Mouse (Mus musculus) cortical plate, adult 2 months (tissue): ENCODE measurements around the gene Sel1l. TPM values are rescaled to one million over a fixed set of nuclear protein-coding genes. Genes with fewer than 3 reads are reported as not detected.

ENCODE experiments used
- H3K27ac ChIP-seq: fragments of 200-500 bp; 2 replicates; pipeline ENCODE4 v1.5.1; 2012; ENCODE audit warnings: low read length, control low read depth, inconsistent platforms; ENCODE audit not compliant: insufficient read depth
- H3K4me1 ChIP-seq: fragments of 200-500 bp; 2 replicates; pipeline ENCODE4 v1.6.1; 2011; ENCODE audit warnings: low read length; ENCODE audit not compliant: control insufficient read depth, insufficient read depth
- H3K4me3 ChIP-seq: fragments of 200-500 bp; 2 replicates; pipeline ENCODE4 v1.5.1; 2011; ENCODE audit warnings: mild to moderate bottlenecking, low read length, control low read depth; ENCODE audit not compliant: insufficient read depth
- CTCF ChIP-seq: fragments of 200-500 bp; IDR thresholded peaks from 2 replicates; pipeline ENCODE4 v1.5.1; 2011; ENCODE audit warnings: mild to moderate bottlenecking, control low read depth, low read length; ENCODE audit not compliant: insufficient read depth; ENCODE audit errors: extremely low read depth
- POLR2A ChIP-seq: fragments of 200-500 bp; IDR thresholded peaks from 2 replicates; pipeline ENCODE4 v1.6.1; 2011; ENCODE audit warnings: mild to moderate bottlenecking, low read length, control low read depth; ENCODE audit not compliant: insufficient read depth; ENCODE audit errors: extremely low read depth
- polyA plus RNA-seq: library from polyadenylated mRNA; depleted of rRNA; stranded (reverse); fragments of >200 nt; gene quantifications from 2 replicates; pipeline ENCODE4 v1.2.3, GENCODE M21; 2012; rRNA removed

The Sel1l gene
- polyA plus RNA-seq, 1 experiment, result 107 TPM

- Histone ChIP-seq H3K27ac (peak overlapping the region; percentile 62; the same call in 1 of the 2 replicates), H3K4me3 (no peak overlapping the region), H3K4me1 (peaks cover 4% of the 10 kb centered on the region)
- no peak for TF ChIP-seq CTCF
- no peak for TF ChIP-seq POLR2A
Observed at GRCm38 (mm10) chr12:91766338-91767107, 82.4 kb downstream of the Sel1l start.

DNA sequence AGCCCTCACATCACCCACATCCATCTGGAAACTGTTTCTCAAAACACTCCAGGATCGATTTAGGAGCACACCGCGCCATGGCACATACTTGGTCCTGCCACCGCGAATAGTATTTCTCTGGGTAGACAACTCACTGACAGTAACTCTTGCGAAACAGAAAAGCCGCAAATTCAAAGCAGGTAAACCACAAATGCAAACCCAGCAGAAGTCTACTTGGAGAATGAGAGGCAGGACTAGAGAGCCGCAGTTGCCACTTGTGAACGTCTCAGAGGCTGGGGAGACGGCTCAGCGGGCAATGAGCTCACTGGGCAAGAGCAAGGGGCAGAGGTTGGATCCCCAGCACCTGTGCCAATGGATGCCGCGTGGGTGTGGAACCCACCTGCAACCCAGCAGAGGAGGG, 83.5 kb downstream of the Sel1l start:
- peaks cover 4% of the 10 kb centered on the region for H3K4me1 ChIP-seq
- TF ChIP-seq CTCF (no peak), POLR2A (no peak)

DNA sequence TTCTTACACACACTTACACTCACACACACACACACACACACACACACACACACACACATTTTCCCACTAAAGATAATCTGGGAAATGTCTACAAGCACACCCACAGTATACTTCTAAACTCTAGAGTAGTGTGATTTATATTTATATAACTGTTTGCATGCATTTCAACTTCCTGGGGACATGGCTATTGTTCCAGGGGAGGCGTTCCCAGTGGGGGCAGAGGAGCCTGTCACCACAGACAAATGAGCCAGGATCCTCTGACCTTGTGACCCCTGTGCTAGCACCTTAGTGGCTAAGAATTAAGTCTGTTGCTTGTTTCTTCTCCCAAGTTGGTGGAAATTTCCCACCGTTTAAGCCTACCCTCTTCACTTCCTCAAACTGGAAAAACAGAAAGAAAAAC, 83.9 kb downstream of the Sel1l start:
- H3K4me1 ChIP-seq, result peaks cover 4% of the 10 kb centered on the region
- H3K4me3 ChIP-seq, result no peak overlapping the region
- H3K27ac ChIP-seq, result no peak overlapping the region
- no peak for TF ChIP-seq CTCF
- no peak for TF ChIP-seq POLR2A

More for the DNA sequence above, 83.5 kb downstream of the Sel1l start:
- H3K4me3 ChIP-seq, result no peak overlapping the region
- peak overlapping the region; percentile 48; the same call in 1 of the 2 replicates for H3K27ac ChIP-seq

GRCm38 (mm10) chr12:91764471-91764870, 84.5 kb downstream of the Sel1l start:
- H3K27ac ChIP-seq, result peak overlapping the region; percentile 8; the same call in 1 of the 2 replicates
- peaks cover 4% of the 10 kb centered on the region for H3K4me1 ChIP-seq
- no peak overlapping the region for H3K4me3 ChIP-seq
- TF ChIP-seq CTCF (no peak), POLR2A (no peak)

DNA sequence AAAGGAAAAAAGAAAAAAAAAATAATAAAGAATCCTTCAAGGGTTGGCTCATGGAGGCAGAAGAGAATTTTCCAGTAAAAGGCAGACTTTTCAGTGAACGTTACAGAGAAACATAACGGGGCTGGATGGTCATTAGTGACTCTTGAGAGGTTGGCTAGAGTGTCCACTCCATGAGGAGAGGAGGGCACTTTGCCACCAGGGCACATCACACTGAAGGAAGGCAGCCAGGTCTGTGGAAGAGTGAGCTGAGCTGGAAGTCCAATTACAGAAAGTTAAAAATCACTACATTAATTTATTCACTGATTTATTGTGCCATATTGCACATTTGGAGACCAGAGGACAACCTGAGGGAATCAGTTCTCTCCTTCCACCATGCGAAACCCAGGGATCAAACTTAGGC, 89.1 kb downstream of the Sel1l start:
- Histone ChIP-seq H3K4me1 (peaks cover 3% of the 10 kb centered on the region; the same call in 1 of the 2 replicates), H3K27ac (no peak overlapping the region), H3K4me3 (no peak overlapping the region)
- TF ChIP-seq CTCF (no peak), POLR2A (no peak)

GRCm38 (mm10) chr12:91757854-91758562, 90.9 kb downstream of the Sel1l start:
- H3K27ac ChIP-seq, result no peak overlapping the region
- no peaks in the 10 kb centered on the region for H3K4me1 ChIP-seq
- no peak overlapping the region for H3K4me3 ChIP-seq
- TF ChIP-seq POLR2A (no peak), CTCF (no peak)

DNA sequence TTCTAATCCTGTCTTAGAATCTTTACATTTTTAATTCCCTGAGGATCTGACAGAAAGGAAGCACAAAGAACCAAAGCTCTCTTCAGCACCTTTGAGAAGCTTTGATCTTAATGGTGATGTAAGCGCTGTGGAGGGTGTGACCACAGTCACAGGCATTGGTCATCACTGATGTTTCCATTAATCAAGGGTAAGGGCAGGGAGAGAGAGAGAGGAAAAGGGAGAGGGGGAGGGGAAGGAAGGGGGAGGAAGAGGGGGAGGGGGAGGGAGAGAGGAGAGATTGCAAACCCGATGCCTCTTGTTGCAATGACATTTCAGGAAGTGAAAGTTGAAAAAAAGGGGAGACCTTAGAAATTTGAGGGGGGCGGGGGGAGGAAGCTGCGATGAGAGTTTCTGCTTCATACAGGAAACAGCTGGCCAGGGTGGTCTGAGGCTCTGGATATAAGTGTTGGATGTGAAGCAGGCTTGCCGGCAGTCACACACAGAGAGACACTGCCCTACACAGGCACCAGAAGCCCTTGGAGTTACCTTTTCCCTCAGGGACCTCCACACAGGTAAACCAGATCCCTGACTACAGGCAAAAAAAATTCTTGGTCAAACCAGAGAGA, 92.3 kb downstream of the Sel1l start:
- TF ChIP-seq POLR2A (no peak), CTCF (no peak)
- no peak overlapping the region for H3K27ac ChIP-seq
- H3K4me3 ChIP-seq, result no peak overlapping the region
- H3K4me1 ChIP-seq, result no peaks in the 10 kb centered on the region

Other genes with a start within 250 kb of the Sel1l start
- 11.3 and 11.6 TPM in 2 replicates for gene Ston2, start 60.8 kb downstream of the Sel1l start, polyA plus RNA-seq